Mouse (Mus musculus): Measurements from ENCODE around the gene Sbno2.

Sbno2 gene

DNA sequence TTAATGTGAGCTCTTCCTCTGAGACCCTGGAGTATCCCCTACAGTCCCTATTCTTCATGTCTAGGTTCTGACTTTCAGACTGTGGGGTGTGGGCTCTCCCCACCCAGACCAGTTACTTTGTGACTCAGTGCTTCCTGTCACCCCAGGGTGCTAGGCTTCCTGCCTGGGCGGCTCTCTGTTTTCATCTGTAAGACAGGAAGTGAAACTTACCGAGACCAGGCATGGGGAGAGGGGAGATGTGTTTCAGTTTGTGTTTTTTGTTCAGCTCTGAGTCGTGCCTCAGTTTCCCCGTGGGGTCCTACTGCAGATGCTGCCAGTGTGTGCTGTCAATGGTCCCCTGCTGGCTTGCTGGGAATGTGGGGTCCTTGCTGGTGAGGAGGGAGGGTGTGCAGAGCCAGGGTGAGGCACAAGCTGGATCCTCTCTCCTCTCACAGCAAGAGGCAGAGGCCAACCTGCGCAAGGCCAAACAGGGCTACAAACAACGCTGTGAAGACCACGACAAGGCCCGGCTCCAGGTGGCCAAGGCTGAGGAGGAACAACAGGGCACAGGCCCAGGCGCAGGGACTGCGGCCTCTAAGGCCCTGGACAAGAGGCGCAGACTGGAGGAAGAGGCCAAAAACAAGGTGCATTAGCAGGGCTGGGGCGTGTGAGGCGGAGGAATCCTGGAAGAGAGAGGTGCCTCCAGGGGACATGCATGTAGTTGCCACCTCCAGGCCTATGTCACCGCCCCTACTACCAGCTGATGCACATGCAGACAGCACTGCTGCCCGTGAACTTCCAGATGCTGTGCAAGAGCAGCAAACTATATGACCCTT is 80.9 kb downstream of the Sbno2 start:
- in situ Hi-C loops (cut with MboI; ENCODE audit: unreplicated experiment in 2 of 2): no loop called here

DNA sequence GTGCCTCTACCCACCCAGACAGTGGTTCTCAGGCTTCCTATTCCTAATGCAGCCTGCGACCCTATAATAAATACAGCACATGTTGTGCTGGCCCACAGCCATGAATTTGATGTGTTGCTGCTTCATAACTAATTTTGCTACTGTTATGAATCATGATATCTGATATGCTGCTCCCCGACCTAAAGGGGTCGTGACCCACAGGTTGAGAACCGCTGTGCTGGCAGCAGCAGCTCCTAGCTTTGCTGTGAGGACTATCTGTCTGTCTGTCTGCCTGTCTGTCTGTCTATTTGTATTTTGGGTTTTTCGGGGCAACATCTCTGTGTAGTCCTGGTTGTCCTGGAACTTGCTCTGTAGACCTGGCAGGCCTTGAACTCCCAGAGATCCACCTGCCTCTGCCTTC is 81.6 kb downstream of the Sbno2 start:
- in situ Hi-C loops (cut with MboI; ENCODE audit: unreplicated experiment in 2 of 2): no loop called here

DNA sequence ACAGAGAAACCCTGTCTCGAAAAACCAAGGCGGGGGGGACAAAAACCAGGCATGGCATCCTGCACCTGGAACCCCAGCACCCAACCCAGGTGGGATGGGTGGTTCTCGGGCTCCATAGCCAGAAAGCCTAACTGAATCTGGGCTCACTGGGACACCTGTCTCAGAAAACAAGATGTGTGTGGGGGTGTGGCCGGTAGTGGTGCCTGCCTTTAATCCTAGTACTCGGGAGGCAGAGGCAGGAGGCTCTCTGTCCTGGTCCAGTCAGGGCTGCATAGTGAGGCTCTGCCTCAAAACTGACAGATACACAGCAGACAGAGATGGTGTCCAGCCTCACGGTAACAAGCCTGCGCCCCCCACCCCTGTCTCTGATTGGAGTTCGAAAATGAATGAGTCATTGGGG is 82.6 kb downstream of the Sbno2 start:
- in situ Hi-C loops (cut with MboI; ENCODE audit: unreplicated experiment in 2 of 2): no loop called here

DNA sequence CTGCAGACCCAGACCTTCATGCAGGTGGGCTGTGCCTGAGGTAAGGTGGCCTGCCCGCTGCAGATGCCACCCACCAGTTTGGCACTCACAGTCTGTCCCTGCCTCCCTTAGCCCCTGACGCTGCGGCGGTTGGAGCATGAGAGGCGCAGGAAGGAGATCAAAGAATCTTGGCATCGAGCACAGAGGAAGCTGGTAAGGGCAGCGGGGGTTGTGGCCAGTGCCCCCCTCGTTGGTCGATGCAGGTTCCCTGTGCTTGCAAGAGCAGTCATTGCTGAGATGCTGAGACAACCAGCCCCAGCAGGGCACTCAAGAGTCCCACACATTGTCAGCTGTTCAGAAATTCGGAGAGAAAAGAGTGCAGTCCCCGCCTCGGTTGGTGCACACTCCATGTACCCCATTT is 83.2 kb downstream of the Sbno2 start:
- in situ Hi-C loops (cut with MboI; ENCODE audit: unreplicated experiment in 2 of 2): no loop called here

DNA sequence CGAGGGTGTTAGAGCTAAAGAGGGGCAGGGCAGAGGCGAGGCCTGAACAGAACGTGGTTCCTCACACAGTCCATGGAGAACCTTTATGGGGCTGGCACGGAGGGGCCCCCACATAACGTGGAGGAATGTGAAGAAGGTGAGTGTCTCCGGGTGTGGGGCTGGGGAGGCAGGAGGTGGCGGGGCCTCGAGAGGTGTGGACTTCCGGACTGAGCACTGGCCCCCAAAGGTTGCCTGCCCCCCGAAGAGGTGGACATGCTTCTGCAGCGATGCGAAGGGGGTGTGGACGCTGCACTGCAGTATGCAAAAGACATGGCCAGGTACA is 84.1 kb downstream of the Sbno2 start:
- in situ Hi-C loops (cut with MboI; ENCODE audit: unreplicated experiment in 2 of 2): no loop called here

DNA sequence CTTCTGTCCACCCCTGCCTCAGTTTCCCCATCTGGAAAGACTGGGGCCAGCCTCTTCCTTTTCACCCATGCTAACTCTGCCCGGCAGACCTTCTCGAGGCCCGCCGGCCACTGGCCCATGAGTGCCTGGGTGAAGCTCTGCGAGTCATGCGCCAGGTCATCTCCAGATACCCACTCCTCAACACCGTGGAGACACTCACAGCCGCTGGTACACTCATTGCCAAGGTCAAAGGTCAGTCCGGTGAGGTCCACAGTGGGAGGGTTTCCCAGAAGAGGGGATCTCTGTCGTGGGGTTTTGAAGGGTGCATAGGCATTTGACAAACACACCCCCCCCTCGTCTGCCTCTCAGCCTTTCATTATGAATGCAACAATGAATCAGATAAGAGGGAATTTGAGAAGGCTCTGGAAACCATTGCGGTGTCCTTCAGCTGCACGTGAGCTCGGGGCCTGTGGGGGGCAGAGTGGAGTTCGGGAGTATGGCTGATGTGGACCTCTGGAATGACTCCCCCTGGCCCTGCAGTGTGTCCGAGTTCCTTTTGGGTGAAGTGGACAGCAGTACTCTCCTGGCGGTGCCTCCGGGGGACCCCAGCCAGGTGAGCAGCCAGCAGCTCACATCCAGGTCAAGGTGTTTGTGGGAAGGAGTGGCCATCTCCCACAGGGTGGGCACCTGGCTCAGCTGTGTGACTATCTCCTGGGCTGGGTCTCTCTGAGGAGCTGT is 84.6 kb downstream of the Sbno2 start:
- in situ Hi-C loops (cut with MboI; ENCODE audit: unreplicated experiment in 2 of 2): no loop called here

DNA sequence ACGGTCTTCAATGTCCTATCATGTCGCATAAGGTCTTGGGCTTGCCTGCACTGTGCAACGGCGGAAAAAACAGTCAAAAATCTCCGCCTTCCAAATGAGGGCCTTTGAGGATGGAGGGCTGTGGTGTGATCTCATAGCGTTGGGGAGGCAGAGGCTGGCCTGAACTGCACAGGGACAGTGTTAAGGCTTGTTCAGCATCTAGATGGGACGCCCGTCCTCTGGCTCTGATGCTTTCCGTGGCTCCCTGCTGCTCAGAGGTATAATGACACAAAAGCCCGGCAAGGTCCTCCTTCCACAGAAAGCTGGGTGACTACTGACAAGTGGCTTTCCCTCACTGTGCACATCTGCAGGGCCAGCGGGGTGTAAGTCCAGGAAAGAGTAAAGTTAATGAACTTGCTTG is 85.2 kb downstream of the Sbno2 start:
- in situ Hi-C loops (cut with MboI; ENCODE audit: unreplicated experiment in 2 of 2): no loop called here

DNA sequence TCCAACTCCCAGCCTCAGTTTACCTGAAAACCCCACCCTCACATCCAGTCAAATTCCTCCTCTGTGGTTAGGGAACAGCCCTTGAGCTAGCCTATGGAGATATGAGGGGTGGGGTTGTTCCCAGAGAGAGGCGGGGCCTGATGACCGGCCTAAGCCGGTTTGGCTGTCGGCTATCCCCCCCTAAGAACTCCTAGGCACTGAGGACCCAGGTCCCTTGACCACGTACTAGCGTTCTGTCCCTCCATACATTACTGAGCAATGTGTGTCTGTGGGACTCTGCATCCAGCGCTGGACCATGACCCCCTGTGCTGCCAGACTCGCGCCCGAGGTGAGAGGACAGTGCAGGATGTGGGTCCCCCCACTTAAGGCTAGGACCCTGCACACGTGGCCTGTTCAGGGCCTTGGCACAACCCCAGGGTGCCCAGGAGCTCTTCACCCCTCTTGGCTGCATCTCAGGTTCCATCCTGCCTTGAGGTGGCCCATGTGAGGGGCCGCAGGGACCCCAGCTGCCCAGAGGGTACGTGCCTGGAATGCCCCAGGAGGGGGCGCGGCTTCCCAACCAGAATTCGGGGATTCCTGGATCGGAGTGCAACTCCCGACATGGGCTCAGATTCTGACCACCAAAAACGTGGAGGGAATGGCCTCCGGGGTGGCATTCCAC is 85.8 kb downstream of the Sbno2 start:
- in situ Hi-C loops (cut with MboI; ENCODE audit: unreplicated experiment in 2 of 2): no loop called here

DNA sequence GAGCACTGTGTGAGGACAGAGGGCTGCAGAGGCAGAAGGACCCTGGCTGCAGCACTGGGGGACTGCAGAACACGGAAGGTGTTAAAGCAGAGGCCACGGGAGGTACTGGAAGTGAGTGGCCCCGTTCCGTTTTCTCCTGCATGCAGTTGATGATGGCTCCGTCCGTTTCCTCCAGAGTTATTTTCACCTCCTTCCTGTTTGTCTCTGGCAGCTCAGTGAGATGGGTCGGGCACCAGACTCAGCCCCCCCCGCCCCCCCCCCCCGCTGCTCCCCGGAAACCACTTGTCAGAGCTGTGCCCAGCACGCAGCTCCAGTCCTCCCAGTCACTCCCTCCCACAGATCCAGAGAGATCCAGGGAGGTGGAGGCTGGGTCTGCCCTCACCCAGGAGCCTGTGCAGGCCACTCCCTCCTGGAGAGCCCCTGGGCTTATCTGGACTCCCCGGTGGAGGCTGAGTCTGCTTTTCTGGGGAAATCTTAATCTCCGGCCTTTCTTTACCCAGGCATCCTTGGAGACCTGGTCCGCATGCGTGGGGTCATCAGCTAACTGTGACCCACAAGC is 86.6 kb downstream of the Sbno2 start:
- in situ Hi-C loops (cut with MboI; ENCODE audit: unreplicated experiment in 2 of 2): no loop called here

DNA sequence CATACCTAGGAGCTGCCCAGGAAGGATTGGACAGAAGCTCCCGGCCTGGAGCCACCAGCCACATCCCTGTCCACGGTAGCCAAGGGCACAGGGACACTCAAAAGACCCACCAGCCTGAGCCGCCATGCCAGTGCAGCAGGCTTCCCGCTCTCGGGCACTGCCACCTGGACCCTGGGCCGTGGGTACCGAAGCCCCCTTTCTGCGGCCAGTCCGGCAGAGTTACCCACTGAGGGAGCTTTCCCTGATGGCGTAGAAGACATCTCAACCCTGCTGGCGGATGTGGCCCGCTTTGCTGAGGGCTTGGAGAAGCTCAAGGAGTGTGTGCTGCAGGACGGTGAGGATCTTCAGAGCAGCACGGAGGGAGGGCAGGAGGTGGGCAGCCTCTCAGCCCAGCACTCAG is 87.6 kb downstream of the Sbno2 start:
- in situ Hi-C loops (cut with MboI; ENCODE audit: unreplicated experiment in 2 of 2): no loop called here

DNA sequence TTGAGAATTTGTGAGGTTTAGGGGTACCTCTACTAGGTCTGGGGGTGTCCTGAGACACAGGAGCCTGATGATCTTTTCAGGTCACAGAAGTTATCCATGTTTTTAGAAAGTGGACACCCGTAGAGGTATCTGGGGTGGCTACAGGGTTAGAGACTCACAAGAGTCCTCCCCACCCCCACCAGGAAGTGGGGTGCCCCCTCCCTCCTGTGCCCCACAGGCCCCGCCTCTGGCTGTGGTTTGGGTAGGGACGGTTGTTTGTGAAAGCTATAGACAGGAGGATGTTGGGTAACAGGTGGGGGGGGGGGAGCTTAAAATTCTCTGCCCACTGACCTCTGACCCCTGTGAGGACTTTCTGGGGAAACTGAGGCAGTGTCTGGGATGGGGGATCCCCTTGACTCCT is 88.0 kb downstream of the Sbno2 start:
- in situ Hi-C loops (cut with MboI; ENCODE audit: unreplicated experiment in 2 of 2): no loop called here

DNA sequence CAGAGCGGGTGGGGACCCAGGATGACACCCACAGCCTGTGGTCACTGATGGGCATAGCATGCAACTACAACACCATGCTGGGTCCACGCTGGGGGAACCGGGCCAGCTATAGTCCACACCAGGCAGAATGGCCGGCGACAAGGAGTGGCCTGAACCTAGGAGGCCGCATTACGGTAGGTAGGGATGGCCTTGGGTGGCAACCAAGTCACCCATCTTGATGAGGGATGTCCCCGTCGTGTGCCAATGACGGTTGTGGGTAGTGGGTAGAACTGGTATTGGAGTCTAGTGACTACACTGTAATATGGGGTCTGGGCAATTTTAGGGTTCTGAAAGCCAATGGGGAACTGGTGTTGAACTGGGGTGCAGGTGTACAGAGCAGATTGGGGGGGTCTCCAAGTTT is 88.4 kb downstream of the Sbno2 start:
- in situ Hi-C loops (cut with MboI; ENCODE audit: unreplicated experiment in 2 of 2): no loop called here

DNA sequence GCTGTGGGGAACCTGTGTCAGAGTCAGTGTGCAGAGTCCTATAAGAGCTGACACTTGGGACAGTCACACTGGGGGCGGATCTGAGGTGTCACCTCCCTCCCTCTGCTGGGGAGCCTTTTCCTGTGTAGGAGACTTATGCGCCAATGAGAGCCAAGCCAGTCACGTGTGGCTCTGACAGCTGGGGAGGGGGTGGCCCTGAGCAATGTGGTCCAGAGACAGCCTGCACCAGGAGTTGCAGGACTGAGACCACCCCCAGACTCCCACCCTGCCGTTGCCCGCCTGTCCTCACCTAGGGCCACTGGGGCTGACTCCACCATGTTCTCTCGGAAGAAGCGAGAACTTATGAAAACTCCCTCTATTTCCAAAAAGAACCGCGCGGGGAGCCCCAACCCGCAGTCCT is 88.9 kb downstream of the Sbno2 start, which contains the start of gene Arhgap45:
Arhgap45 (plus strand) TSS at position 143 of the 400 bp plus-strand sequence.
- in situ Hi-C loops (cut with MboI; ENCODE audit: unreplicated experiment in 2 of 2): no loop called here

DNA sequence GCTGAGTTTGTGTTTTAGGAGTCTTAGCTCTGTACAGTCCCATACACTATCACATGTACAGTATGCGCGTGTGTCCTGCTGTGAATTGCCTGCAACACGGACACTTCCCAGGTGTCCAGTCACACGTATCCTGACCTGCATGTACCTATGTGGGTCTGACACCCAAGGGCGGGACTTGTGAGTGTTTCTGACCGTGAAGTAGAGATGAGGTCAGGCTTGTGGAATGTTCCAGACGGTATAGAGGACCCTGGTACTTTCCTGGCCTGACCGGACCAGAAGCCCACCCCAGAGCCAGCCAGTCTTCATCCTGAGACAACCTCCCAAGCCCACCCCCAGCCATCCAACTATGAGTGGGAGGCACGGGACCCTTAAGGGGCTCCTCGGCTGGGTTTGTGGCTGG is 89.8 kb downstream of the Sbno2 start:
- in situ Hi-C loops (cut with MboI; ENCODE audit: unreplicated experiment in 2 of 2): no loop called here

DNA sequence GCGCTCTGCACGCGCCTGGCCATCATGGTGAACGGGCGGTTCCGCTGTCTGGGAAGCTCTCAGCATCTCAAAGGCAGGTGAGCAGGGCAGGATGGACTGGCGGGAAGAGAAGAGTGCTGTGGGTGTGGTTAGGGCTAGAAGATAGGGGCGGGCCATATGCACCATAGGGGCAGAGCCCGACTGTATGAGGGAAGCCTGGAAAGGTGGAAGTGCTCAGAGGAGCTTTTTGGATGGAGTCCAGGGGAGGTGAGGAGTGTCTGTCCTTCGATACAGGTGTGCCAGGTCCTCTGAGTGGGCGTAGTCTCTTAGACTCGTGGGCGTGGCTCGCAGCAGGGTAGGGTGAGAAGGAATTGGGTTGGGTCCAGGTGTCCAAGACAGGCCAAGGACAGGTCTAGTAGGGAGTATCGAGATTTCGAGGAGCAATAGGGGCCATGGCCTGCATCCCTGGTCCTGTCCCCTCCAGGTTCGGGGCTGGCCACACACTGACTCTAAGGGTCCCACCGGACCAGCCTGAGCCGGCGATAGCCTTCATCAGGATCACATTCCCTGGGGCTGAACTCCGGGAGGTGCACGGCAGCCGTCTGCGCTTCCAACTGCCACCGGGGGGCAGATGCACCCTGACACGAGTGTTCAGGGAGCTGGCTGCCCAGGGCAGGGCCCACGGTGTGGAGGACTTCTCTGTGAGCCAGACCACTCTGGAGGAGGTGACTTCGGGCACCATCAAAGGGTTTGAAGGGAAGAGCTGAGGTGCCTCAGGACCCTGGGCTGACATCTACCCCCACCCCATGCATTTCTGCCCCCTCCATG is 90.7 kb downstream of the Sbno2 start:
- in situ Hi-C loops (cut with MboI; ENCODE audit: unreplicated experiment in 2 of 2): no loop called here

DNA sequence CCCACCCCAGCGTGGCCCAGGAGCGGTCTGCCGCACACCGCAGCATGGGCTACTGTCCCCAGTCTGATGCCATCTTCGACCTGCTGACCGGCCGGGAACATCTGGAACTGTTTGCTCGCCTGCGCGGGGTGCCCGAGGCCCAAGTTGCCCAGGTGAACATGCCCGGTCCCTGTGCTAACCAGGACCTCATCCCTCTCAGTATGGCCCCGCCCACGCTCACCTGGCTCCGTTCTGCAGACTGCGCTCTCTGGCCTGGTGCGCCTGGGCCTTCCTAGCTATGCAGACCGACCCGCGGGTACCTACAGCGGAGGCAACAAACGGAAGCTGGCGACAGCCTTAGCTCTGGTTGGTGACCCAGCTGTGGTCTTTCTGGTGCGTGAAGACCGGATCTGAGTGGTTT is 91.8 kb downstream of the Sbno2 start:
- in situ Hi-C loops (cut with MboI; ENCODE audit: unreplicated experiment in 2 of 2): no loop called here

DNA sequence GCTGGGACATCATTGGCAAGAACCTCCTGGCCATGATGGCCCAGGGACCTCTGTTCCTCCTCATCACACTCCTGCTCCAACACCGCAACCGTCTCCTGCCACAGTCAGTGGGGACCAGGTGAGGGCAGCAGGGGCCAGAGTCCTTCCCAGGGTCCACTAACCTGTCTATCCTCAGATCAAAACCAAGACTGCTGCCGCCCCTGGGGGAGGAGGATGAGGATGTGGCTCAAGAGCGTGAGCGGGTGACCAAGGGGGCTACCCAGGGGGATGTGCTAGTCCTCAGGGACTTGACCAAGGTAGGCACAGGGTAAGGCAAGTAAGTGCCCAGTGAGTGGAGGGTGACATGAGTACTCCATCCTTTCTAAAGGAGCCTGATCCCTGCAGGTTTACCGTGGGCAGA is 93.6 kb downstream of the Sbno2 start:
- in situ Hi-C loops (cut with MboI; ENCODE audit: unreplicated experiment in 2 of 2): no loop called here
